Mouse (Mus musculus) urinary bladder, postnatal 10 days (tissue): ENCODE measurements around the gene Armc5.

ENCODE experiments used
- DNase-seq: peaks from one replicate; pipeline ENCODE4 v3.0.0; 2022; ENCODE audit warnings: low spot score

Gene Armc5

DNA sequence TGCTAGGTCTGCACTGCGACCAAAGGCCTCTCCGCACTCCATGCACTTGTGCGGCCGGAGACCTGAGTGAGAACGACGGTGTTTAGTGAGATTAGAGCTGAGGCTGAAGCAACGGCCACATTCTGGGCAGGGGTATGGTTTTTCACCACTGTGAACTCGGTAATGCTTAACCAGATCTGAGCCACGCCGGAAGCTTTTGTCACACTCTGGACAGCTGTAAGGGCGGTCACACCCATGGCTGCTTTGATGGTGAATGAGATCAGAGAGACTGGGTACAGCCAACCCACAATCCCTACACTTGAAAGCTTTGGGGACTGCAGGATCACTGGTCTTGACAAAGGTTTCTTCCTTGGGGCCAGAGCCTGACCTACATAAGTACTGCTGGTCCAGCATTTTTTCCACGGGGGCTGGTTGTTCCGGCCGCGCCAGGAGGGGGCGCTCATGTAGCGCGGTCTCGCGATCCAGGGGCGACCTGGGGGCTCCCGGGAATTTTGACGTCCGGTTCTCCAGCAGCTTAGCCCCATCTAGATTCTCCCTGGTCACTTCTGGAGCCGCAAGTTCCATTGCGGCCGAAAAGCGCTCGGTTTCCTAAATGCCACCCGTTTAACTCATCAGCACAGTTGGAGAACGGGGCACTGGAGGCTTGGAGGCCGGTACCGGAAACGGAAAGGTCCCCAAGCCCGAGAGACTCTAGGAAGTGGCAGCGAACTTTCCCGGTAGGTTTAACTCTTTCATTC, at the start of gene Armc5:
TSS of gene Armc5 (plus strand) at position 487 of the 737 bp plus-strand sequence.
- DNase-seq, result peak; percentile 68

DNA sequence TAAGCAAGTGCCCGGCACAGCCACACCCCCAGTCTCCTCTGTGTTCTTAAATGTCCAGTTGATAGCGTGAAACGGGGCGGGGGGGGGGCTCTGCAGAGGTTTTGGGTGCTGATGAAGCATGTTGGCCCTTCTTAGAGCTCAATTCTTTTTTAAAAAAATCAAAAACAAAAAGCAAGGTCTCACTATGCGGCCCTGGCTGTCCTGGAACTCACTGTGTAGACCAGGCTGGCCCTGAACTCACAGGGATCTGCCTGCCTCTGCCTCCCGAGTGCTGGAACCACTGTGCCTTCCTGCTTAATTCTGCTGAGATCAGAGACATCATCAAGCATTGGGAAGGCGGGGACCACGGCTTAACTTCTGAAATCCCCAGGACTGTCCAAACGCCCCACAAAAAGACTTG, 35.5 kb upstream of the Armc5 start:
- no peak for DNase-seq

DNA sequence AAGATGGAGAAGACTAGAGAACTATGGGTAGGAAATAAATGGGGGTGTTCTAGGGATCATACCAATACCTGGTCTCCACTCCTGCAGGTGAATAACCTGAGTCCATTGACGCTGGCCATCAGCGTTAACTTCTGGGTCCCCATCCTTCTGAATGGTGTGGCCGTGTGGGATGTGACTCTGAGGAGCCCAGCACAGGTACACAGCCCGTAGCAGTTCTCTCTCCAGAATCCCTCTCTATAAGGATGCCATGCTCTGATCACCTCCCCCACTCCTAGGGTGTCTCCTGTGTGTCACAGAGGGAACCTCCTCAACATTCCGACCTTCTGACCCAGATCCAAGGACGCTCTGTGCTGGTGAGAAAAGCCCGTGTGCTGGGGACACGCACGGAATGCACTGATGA, 34.1 kb upstream of the Armc5 start:
- DNase-seq, result no peak

DNA sequence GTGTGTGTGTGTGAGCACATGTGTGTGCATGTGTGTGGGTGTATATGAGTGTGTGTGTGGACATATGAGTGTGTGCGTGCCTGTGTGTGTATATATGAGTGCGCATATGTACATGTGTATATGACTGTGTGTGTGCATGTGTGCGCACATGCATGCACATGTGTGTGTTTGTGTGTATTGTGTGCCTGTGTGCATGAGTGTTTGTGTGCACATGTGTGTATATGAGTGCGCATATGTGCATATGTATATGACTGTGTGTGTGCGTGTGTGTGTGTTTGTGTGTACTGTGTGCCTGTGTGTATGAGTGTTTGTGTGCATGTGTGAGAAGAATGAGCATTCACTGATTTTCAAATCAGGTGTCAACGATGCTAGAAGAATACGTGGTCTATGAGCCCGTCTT, 33.0 kb upstream of the Armc5 start:
- no peak for DNase-seq

DNA sequence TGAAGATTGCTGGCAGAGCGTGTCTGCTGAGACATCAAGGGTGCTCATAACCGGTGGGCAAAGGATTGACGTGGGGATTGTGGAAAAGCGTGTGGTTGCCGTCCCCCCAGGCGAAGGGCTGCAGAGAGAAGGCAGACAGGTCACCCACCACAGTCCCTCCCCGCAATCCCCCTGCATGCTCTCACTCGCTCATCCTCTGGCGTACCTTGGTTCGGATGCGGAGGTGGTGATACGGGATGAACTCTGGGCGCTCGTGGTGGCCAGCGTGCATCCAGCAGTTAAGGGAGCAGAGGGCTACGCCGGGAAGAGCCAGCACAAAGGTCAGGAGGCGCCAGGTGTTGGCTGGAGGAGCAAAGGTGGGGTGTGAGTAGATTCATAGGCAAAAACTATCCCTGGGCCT, 31.4 kb upstream of the Armc5 start:
- DNase-seq, result no peak

DNA sequence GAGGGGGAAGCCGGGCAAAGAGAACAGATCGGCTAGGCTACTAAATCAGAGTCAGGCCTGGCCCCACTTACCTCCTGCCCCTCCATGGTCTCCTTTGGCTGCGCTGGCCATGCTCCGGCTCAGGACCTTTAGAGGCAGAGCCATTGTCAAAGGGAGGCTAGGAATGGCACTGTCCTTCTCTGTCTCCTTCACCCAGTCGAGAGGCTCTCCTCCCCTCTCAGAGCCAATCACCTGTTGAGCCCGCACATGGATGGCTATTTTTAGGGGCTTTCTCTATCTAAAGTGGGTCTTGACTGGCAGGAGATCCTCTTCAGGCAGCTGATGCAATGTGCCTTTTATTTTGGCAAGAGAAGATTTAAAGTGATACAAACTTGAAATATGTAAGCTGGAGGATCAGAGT, 31.0 kb upstream of the Armc5 start, which contains the start of gene Cox6a2:
TSS of gene Cox6a2 (minus strand) at position 236 of the 400 bp plus-strand sequence.
- no peak for DNase-seq

DNA sequence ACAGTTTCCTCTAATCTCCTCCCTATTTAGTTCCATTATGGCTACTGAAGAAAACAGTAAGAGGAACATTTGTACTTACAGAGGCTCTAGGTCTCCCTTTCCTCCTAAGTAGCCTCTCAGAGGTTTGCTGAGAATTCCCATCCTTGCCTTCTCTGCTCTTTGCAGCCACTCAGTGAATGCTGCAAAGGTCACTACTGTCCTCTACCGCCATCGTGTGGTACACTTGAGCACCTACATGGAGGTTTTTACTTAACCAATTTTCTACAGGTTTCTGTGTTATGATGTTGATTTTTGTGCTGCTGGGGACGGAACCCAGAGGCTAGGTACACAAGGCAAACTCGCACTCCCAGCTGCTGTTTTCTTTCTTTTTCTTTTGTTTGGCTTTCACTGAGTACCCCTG, 29.0 kb upstream of the Armc5 start:
- no peak for DNase-seq

DNA sequence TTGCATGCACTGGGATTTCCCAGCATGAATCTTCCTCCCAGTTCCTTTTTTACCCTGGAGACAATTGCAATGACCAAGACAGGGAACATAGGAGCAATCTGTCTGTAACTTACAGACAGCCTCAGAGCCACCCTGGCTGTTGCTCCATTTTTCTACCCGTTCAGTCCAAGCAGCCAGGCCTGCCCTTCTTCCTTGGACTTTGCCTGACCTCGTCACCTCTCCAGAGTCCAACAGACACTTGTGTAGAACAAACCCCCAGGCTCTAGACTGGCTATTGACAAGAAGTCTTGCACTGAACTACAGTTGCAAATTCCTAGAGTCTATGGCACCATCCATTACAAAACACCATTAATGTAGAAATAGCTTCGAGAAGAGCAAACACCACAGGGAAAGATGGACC, 27.3 kb upstream of the Armc5 start:
- no peak for DNase-seq

DNA sequence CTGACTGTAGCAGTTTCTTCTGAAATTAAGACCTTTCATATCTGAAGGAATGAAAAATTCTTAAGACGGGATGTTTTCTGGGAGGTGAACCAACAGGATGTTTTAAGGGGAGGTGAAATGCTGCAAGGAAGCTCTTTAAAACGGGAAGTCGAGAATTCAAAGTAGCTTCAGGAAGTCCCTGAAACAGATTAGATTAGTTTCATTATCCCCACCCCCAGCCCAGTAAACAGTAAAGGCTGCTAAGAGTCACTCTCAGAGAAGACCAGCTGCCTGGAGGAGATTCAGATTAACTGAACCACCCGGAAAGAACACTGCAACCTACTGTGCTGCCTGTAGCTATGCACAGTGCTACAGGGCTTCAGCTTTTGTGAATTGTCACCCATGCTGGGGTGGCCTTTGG, 17.2 kb upstream of the Armc5 start:
- no peak for DNase-seq

DNA sequence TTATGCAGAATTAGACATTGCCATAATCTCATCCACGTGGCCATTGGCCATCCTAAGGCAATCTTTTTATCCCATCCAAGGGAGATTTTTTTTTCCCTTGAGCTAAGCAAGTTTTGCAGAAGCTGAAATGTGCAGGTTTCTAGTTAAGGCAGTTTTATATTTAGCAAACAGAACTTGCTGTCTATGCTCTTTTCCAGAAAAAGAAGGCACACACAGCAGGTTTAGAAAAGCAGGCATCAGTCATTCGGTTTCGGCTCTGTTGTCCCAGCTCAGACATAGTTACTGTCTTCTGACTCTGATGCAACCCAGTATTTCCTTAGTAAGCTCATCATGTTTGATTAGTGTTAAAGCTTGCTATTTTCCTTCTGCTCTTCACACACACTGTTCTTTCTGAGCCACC, 16.2 kb upstream of the Armc5 start:
- DNase-seq, result no peak

DNA sequence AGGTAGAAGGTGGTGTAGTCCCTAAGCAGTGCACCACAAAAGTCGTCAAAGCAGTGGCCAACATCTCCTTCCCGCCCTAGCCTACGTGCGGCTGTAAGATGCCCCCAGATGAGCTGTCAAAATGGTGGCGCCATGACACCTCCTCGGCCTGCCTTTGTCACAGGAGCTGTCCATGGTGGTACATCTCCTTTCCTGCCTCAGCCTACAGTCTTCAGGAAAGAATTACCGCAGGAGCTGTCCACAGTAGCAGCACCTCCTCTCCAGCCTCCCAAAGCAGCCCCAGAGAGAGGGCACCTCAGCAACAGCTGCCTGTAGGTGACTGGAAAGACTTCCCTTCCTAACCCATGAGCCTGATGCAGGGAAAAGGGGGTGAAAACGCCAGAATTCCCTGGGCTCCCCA, 5.4 kb upstream of the Armc5 start:
- no peak for DNase-seq

DNA sequence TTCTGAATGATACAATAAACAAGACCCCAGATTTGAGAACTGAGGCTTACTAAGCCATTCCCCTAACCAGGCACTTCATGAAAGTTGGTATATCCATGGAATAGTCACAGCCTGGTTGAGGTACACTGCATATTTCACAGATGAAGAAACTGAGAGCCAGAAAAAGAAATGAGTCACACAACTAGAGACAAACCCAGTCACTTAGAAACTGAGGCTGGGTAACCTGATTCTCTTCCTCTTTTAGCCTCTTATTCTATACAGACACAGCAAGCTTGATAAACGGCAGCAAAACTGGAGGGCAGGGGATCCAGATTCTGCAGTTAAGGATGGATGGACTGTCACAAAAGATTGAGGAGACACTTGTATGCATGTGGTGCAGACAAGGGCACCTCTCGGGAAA, 2.3 kb upstream of the Armc5 start:
- DNase-seq, result no peak

DNA sequence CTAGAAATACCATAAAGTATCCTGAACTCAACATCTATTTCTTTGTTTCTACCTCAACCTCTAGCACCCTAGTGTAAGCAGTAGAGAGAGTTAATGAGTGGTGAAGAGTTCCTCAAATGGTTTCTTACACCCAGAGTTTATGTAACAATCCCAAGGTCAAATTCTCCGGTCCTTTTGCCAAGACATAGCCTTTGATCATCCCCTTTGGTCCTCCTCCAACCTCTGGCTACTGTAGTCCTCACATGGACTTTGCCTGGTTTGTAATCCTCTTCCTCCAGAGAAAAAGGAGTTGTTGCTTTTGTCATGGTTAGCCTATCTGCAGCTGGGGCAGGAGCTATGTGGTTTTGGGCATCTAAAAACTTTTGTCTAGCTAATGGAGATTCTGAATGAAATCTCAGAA, 1.7 kb upstream of the Armc5 start:
- no peak for DNase-seq

DNA sequence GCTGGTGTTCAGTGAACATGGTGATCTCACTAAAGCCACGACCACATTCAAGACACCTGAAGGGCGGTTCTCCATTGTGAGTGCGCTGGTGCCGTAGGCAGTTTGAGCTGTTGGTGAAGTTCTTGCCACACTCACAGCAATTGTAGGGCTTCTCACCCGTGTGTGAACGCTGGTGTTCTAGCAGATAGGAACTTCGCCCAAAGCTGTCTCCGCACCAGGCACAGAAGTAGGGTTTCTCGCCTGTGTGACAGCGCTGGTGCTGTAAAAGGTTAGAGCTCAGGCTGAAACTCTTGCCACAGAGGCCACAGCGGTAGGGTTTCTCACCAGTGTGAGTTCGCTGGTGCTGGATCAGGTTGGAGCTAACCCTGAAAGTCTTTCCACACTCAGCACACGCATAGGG, 716 bp upstream of the Armc5 start:
- no peak for DNase-seq

DNA sequence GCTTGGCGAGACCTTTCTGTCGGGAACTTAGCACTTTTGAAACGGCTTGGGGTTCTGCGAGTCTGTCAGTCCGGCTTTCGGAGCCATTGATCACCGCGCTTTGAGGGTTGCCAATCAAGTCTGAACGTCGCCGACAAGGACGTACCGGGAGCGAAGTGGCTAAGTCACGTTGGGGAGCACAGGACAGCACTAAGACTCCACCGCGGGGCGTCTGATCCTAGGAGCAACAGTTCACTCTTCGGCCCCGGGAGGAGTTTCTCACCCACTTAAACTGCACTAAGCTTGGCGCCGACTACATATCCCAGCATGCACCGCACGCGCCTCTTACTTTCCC, 418 bp downstream of the Armc5 start:
- no peak for DNase-seq

DNA sequence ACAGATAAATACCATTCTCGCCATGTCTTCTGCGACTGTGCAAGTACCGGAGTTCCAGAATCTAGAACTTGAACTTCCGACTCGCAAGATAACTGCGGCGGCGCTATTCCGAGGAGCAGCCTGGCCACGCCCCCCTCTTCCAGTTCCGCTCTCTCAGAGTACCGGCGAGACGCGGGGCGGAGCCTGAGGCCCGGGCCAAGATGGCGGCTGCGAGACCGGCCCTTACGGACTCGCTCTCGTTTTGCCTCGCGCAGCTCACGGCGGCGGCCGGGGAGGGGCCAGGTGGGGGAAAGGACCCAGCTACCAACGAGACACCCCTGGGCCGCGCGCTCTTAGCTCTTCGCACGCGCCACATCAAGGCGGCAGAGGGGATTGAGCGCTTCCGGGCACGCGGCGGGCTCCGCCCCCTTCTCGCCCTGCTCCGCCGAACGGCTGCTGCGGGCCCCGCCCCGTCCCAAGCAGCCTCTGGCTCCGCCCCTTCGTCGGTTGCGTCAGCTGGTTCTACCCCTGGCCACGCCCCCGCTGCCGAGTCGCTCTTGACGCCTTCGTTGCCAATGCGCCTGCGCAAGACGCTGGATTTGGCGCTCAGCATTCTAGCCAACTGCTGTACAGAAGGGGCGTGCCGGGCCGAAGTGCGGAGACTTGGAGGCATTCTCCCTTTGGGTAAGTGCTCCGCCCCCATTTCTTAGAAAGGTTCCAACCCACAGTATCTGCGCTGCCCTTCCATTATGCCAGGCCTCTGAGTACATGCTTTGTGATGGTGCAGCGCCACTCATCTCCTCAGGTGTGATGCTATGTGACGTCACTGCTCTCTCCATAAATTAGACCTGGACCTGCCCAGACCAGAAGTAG, 1.0 kb downstream of the Armc5 start, which contains the start of gene 9130023H24Rik:
TSS of gene 9130023H24Rik (minus strand) at position 105 of the 852 bp plus-strand sequence.
- DNase-seq, result peak; percentile 99

DNA sequence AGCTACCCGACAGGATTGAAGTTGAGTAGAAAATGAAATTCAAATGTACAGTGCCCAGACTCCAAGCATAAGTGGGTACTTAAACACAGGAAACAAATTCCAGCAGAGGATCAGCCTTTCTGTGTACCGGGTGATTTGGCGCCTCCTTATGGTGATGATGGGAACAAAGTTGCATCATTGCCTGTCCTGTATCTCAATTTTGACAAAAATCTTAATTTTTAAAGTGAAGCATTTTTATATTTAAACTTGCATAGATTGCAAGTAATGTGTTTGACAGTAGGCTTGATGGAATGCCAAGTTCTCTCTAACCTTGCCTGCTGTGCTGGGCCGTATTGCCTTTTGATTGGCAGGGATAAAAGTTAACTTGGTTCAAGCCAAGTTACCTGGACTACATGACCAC, 1.8 kb downstream of the Armc5 start:
- no peak for DNase-seq

DNA sequence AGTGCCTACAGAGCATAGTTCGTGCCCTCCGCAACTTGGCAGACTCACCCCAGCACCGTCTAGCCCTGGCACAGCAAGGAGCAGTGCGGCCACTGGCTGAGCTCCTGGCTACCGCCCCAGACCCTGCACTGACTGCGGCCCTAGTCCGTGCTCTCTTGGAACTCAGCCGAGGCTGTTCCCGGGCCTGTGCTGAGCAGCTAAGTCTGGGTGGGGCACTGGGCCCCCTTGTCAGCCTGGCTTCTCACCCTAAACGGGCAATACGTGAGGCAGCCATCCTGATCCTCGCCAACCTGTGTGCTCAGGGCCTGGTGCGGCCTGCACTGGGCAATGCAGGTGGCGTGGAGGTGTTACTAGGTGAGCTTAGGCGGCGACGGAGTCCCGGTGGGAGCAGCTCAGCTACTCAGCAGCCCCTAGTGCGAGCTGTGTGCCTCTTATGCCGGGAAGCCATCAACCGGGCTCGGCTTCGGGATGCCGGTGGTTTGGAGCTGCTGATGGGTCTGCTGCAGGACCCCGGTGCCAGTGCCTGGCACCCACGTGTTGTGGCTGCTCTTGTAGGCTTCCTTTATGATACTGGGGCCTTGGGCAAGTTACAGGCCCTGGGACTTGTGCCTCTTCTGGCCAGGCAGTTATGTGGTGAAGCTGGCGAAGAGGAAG, 3.1 kb downstream of the Armc5 start:
- DNase-seq, result no peak

DNA sequence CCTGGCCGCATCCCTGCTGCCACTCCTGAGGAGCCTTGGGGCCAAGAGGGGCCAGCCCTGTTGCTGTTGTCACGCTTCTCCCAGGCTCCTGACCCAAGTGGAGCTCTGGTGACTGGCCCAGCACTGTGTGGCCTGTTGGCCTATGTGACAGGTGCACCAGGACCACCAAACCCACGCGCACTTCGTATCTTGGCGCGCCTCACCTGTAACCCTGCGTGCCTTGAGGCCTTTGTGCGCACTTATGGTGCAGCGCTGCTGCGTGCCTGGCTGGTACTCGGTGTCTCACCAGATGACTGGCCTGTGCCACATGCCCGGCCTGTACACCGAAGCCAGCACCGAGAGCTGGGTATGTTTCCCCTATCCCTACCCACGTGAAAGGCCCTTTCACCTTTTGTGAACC, 5.2 kb downstream of the Armc5 start:
- DNase-seq, result no peak

DNA sequence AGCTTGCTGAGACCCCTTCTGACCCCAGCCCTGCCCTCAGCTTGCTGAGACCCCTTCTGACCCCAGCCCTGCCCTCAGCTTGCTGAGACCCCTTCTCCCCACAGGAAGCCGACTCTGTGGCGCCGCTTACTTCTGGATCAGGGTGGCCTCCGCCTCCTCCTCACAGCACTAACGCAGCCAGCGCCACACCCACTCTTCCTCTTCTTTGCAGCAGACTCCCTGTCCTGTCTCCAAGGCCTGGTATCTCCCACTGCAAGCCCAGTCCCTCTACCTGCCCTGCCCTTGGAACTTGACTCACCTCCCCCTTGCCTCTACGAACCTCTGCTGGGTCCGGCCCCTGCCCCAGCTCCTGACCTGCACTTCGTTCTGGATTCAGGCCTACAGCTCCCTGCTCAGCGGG, 6.8 kb downstream of the Armc5 start:
- DNase-seq, result no peak

DNA sequence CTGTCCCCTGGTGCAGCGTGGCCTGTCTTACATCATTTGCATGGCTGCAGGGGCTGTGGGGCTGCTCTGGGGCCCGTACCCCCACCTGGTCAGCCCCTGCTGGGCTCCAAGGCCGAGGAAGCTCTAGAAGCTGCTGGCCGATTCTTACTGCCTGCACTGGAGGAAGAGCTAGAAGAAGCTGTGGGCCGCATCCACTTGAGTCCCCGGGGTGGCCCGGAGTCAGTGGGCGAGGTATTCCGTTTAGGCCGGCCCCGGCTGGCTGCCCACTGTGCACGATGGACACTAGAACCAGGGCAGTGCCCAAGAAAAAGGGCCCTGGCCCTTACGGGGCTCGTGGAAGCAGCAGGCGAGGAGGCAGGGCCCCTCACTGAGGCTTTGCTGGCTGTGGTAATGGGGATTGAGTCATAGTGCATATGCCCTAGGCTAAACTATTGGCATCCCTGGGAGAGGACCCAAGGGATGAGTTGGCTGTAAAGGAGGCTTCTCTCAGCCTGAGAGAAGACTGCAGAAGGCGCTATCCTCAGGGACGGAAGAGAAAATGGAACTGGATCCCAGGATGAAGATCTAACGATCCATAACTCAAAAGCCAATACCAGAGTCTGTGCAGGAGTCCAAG, 7.4 kb downstream of the Armc5 start:
- DNase-seq, result no peak

DNA sequence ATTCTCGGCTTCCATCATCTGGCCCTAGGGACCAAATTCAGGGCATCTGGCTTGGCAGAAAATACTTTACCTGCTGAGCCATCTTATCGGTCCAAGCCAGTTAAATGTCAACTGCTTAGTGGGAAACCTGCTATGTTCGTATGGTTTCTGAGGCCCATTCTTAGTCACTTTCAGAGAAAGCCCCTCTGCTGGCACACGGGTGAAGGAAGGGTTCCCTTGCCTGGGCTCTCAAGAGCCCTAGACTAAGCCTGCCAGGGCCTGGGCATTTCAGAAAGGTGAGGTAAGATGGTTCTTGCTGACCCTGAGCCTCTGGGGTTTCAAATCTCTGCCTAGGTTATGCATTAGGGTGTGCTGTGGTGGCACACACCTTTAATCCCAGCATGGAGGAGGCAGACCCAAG, 8.4 kb downstream of the Armc5 start:
- DNase-seq, result no peak
